Comparison of ENCODE assay signal across 21 mouse cellular contexts in the genomic region with DNA sequence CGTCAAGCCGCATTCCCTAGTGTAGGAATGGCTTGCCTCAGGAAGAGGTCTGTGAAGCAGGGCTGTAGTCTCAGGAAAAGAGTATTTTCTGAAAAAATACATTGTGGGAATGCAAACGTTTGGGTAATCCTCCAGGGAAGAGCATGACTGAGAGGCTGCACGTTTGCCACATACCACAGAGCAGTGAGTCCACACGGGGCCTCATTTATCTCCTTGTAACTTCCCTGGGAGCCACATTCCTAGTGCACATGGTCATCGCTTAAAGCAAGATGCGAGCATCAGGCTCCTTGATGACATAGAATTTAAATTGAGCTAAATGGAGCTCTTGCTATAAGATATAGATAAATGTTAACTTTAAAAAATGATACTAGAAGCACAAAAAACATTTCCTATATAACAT. TPM values are rescaled to one million over a fixed set of nuclear protein-coding genes. Genes with fewer than 3 reads are reported as not detected.
DNase-seq lines count a peak whose midpoint lies in the region; ATAC-seq lines count a peak whose summit lies in the region.
"Had no signal": no experiment of that assay in that cellular context is flagged by ENCODE, and none has a peak within 500 bp of the region (broad histone marks: within the 10 kb centered on the region; RNA-seq: fewer than 3 reads in every experiment).

No protein-coding gene starts in this region.

- H3K9me3 ChIP-seq in heart, embryonic 13.5 days, result no peaks in the 10 kb centered on the region
- H3K9me3 ChIP-seq in intestine, embryonic 16.5 days (ENCODE audit: control insufficient read depth, low read length), result no peaks in the 10 kb centered on the region
- H3K9me3 ChIP-seq in forebrain, embryonic 15.5 days, result no peaks in the 10 kb centered on the region
- H3K9me3 ChIP-seq: forebrain, embryonic 13.5 days; liver, embryonic 13.5 days; stomach, embryonic 15.5 days had no signal

- H3K4me3 ChIP-seq in heart, embryonic 13.5 days, result no peak overlapping the region
- no peak overlapping the region for H3K4me3 ChIP-seq in intestine, embryonic 16.5 days (ENCODE audit: low read length)
- H3K4me3 ChIP-seq in forebrain, embryonic 15.5 days, result no peak overlapping the region
- H3K4me3 ChIP-seq: forebrain, embryonic 13.5 days; left cerebral cortex, adult 2 months; liver, embryonic 13.5 days; neural tube, embryonic 13.5 days; stomach, embryonic 15.5 days had no signal

- peaks cover 24% of the 10 kb centered on the region for H3K4me1 ChIP-seq in heart, embryonic 13.5 days
- H3K4me1 ChIP-seq in intestine, embryonic 16.5 days (ENCODE audit: control insufficient read depth, insufficient read depth, low read length), result no peaks in the 10 kb centered on the region
- no peaks in the 10 kb centered on the region for H3K4me1 ChIP-seq in forebrain, embryonic 15.5 days
- H3K4me1 ChIP-seq: forebrain, embryonic 13.5 days; neural tube, embryonic 13.5 days; stomach, embryonic 15.5 days had no signal

- H3K27ac ChIP-seq in heart, embryonic 13.5 days (replicated peaks), result peak overlapping the region; percentile 90
- no peak overlapping the region for H3K27ac ChIP-seq in intestine, embryonic 16.5 days (ENCODE audit: low read length)
- H3K27ac ChIP-seq in forebrain, embryonic 15.5 days (replicated peaks), result no peak overlapping the region
- H3K27ac ChIP-seq: forebrain, embryonic 13.5 days; hindbrain, embryonic 14.5 days; left cerebral cortex, adult 2 months; liver, embryonic 13.5 days; neural tube, embryonic 13.5 days; stomach, embryonic 15.5 days had no signal

- H3K36me3 ChIP-seq in heart, embryonic 13.5 days, result peaks cover 35% of the 10 kb centered on the region
- no peaks in the 10 kb centered on the region for H3K36me3 ChIP-seq in intestine, embryonic 16.5 days (ENCODE audit: control insufficient read depth, insufficient read depth, low read length)
- no peaks in the 10 kb centered on the region for H3K36me3 ChIP-seq in forebrain, embryonic 15.5 days
- H3K36me3 ChIP-seq: neural tube, embryonic 13.5 days; stomach, embryonic 15.5 days had no signal

- peak overlapping the region; percentile 41 for H3K4me2 ChIP-seq in heart, embryonic 13.5 days
- no peak overlapping the region for H3K4me2 ChIP-seq in intestine, embryonic 16.5 days (ENCODE audit: low read depth, low read length)
- no peak overlapping the region for H3K4me2 ChIP-seq in forebrain, embryonic 15.5 days (replicated peaks)
- H3K4me2 ChIP-seq: forebrain, embryonic 13.5 days; hindbrain, embryonic 14.5 days; liver, embryonic 13.5 days; neural tube, embryonic 13.5 days; stomach, embryonic 15.5 days had no signal

- intact Hi-C loops in heart, postnatal 25 days (cut with DNase I), result no loop called here

- H3K27me3 ChIP-seq in heart, embryonic 13.5 days (replicated peaks), result no peaks in the 10 kb centered on the region
- no peaks in the 10 kb centered on the region for H3K27me3 ChIP-seq in intestine, embryonic 16.5 days (replicated peaks; ENCODE audit: control insufficient read depth, insufficient read depth, low read length)
- H3K27me3 ChIP-seq in forebrain, embryonic 15.5 days, result no peaks in the 10 kb centered on the region
- H3K27me3 ChIP-seq: forebrain, embryonic 13.5 days; liver, embryonic 13.5 days; neural tube, embryonic 13.5 days; stomach, embryonic 15.5 days had no signal

- no peak; the same call in 1 of the 2 replicates for ATAC-seq in heart, embryonic 13.5 days (ENCODE audit: extremely low read depth, insufficient number of reproducible peaks, low FRiP score, low TSS enrichment)
- ATAC-seq in intestine, embryonic 16.5 days, result 0 out of 2 replicates have a peak, but pooled peaks have one; percentile 44
- ATAC-seq in forebrain, embryonic 15.5 days (replicated peaks), result no peak
- ATAC-seq: forebrain, embryonic 13.5 days had no signal

- peak overlapping the region; percentile 57 for H3K9ac ChIP-seq in heart, embryonic 13.5 days
- no peak overlapping the region for H3K9ac ChIP-seq in intestine, embryonic 16.5 days (ENCODE audit: low read depth, low read length)
- no peak overlapping the region for H3K9ac ChIP-seq in forebrain, embryonic 15.5 days (replicated peaks)
- H3K9ac ChIP-seq: forebrain, embryonic 13.5 days; hindbrain, embryonic 14.5 days; liver, embryonic 13.5 days; neural tube, embryonic 13.5 days; stomach, embryonic 15.5 days had no signal

- no peak for DNase-seq in heart, postnatal 25 days (ENCODE audit: low spot score)
- DNase-seq in Muller cell, postnatal 12 days (ENCODE audit: inconsistent ontology term), result peak; percentile 26
- peak; percentile 62 for DNase-seq in embryo, embryonic 11 days
- no peak for DNase-seq in c-Kit-positive CD71-positive TER-119-positive erythroid progenitor cells, embryonic 14.5 days (ENCODE audit: low spot score)
- DNase-seq: adrenal gland, adult 2 months; cerebellum, adult 11 months; cerebellum, postnatal 36 days; gastrocnemius, postnatal 36 days; kidney, adult 11 months; kidney, postnatal 25 days; liver, embryonic 13.5 days; right cerebral cortex, postnatal 14 days; thymus, adult 2 months had no signal

- 10% methylated on average over 7 of the region's 7 CpGs for WGBS in heart, embryonic 13.5 days
- WGBS in intestine, embryonic 16.5 days, result 24% methylated on average over 7 of the region's 7 CpGs
- WGBS in forebrain, embryonic 15.5 days, result 60% methylated on average over 7 of the region's 7 CpGs

RNA-seq across cellular contexts. Expression of a gene that starts 11.6 kb away (rescaled TPM):
- polyA plus RNA-seq in heart, embryonic 13.5 days (2015; fragmentation: Nextera tagmentation; extraction: Ambion mirVana), result 72.0 and 80.3 TPM in 2 replicates
- 10 to 100 TPM; 51.3 to 57.6 TPM for total RNA-seq in heart, postnatal 25 days (2021)
- 36.5 and 39.3 TPM in 2 replicates for polyA plus RNA-seq in intestine, embryonic 16.5 days (2015; fragmentation: Nextera tagmentation; extraction: Ambion mirVana)
- polyA plus RNA-seq in forebrain, embryonic 15.5 days (2015; fragmentation: Nextera tagmentation; extraction: Ambion mirVana), result 9.7 and 10.7 TPM in 2 replicates

RNA-seq across cellular contexts. Expression of a gene that starts 39.7 kb away (rescaled TPM):
- 38.6 and 39.2 TPM in 2 replicates for polyA plus RNA-seq in heart, embryonic 13.5 days (2015; fragmentation: Nextera tagmentation; extraction: Ambion mirVana)
- 10 to 100 TPM; 32.3 to 41.2 TPM for total RNA-seq in heart, postnatal 25 days (2021)
- 22.7 and 22.9 TPM in 2 replicates for polyA plus RNA-seq in intestine, embryonic 16.5 days (2015; fragmentation: Nextera tagmentation; extraction: Ambion mirVana)
- 5.7 and 6.9 TPM in 2 replicates for polyA plus RNA-seq in forebrain, embryonic 15.5 days (2015; fragmentation: Nextera tagmentation; extraction: Ambion mirVana)

Comparison
In these comparisons a context has a peak if more than half of its experiments do, and no peak if none do; other contexts are left out.
1. DNase-seq: peak in Muller cell, postnatal 12 days (single experiment) and embryo, embryonic 11 days (single experiment); none in heart, postnatal 25 days (single experiment) and c-Kit-positive CD71-positive TER-119-positive erythroid progenitor cells, embryonic 14.5 days (single experiment).